Mouse (Mus musculus) lung, adult 10 weeks (tissue): Measurements from ENCODE around the gene Bard1. TPM values are rescaled to one million over a fixed set of nuclear protein-coding genes. Genes with fewer than 3 reads are reported as not detected.

Experiments
- polyA plus RNA-seq: library from polyadenylated mRNA; stranded (reverse); fragments of 350-450 nt; fragmentation: Illumina TruSeq; extraction: RNeasy Lipid Tissue Mini Kit (QIAGEN cat#74804); gene quantifications from one replicate; pipeline ENCODE4 v1.2.3, GENCODE M21; 2014; ENCODE audit warnings: low read depth, low replicate concordance; ENCODE audit not compliant: insufficient read depth

Bard1 gene
- 0.19 TPM for polyA plus RNA-seq

DNA sequence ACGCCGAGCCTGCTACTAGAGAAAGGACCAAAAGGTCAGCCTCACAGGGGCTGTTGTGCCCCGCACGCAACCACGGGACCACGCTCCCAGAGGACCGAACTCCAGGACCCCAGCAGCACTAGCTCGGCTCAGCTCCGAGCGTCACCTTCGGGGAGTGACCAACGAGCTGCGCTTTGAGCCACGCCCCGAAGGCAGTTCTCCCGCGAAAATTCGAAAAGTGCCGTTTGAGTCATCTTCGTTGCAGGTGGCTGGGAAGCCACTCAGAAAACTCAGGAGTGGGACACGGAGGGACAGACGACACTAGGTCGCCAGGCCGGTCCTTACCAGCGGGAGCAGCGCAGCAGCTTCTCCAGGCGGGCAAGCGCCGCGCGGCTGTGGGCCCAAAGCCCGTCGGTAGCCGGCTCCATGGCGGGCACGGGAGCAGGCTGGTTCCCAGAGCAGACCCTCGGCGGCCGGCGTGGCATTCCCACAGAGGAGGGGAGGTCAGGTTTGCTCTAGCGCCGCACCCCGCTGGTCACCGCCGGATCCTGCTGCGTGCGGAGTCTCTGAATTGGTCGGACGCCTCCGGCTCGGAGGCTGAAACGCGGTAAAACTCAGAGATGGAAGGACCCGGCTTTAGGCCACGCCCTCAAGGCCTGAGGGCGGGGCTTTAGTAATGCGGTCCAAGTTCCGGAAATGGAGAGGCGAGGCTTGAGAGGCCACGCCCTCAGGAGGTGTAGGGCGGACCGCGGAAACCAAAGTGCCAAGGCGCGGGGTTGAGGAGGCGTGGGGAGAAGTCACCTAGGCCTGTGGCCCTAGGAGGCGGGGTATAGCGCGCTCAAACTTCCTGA, at the start of gene Bard1:
Gene Bard1, minus strand, starts transcription at position 803 of the 830 bp plus-strand sequence.

